Comparison of ENCODE assay signal across 20 mouse cellular contexts in the genomic region with DNA sequence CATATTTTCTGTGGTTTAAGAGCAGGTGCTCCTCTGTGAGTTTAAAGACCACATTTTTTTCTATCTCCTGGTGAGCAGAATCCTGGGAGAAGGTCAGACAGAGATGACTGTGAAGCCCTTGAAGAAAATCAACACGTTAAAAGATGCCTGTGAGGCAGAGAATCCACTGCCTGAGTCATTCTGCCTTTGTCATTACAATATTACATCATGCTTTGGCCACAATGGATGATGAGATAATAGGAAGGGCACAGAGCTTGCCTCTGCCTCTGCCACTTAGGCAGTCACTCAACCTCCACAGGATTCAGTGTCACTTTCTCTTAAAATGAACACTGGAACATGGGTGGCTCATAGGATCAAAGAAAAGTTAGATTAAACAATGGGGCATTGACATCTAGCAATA.
DNase-seq lines count a peak whose midpoint lies in the region.
"Had no signal": no experiment of that assay in that cellular context is flagged by ENCODE, and none has a peak within 500 bp of the region (broad histone marks: within the 10 kb centered on the region; RNA-seq: fewer than 3 reads in every experiment).

No protein-coding gene starts in this region.

- DNase-seq in 3134 (ENCODE audit: extremely low read depth, insufficient read length, low spot score) (peak; percentile 26), 3T3-L1 (ENCODE audit: low read depth, low spot score) (peak; percentile 66)
- peak; percentile 70 for DNase-seq in Muller cell, postnatal 12 days (ENCODE audit: inconsistent ontology term)
- DNase-seq in adrenal gland, postnatal 36 days, result peak; percentile 7 to 19
- no peak for DNase-seq in thymus, postnatal 10 days (ENCODE audit: low spot score in 2 of 2)
- no peak for DNase-seq in kidney, adult 11 months
- DNase-seq in left cerebral cortex, adult 11 months (ENCODE audit: low spot score), result no peak
- DNase-seq: cerebellum, adult 18-20 months; cerebellum, postnatal 10 days; gastrocnemius, postnatal 25 days; heart, adult 11 months; kidney, adult 9 months; kidney, postnatal 10 days; layer of hippocampus, adult 9-11 months; liver; lung, adult 2 months; lung, postnatal 10 days; right cerebral cortex, postnatal 25 days; spleen, adult 18-20 months; thymus, postnatal 25 days had no signal

Comparison
In these comparisons a context has a peak if more than half of its experiments do, and no peak if none do; other contexts are left out.
1. DNase-seq: peak in 3134 (single experiment), 3T3-L1 (single experiment), Muller cell, postnatal 12 days (single experiment) and adrenal gland, postnatal 36 days (2 of 2); none in thymus, postnatal 10 days (0 of 2), kidney, adult 11 months (single experiment) and left cerebral cortex, adult 11 months (single experiment).